Mouse (Mus musculus): ENCODE results near the gene Tmem116.
A peak's percentile ranks its signal among the peaks of the same experiment; 100 is the strongest.

The Tmem116 gene

DNA sequence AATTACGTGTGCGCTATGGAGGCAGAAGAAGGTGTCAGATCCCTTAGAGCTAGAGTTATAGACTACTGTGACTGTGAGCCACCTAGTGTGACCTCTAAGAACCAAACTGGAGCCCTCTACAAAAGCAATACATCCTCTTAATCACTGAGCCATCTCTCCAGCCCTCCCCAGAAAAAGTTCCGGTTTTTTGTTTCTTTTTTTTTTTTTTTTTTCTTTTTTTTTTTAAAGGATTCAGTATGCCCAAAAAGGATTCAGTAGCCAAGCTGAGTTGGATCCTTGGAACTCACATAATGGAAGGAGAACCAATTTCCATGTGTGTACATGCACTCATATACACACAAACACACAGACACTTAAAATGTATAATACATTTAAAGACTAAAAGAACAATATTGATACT lies 91.7 kb downstream of the Tmem116 start:
- DNase-seq = no peak

GRCm38 (mm10) chr5:121544910-121545792 lies 93.5 kb downstream of the Tmem116 start, which contains the start of the genes Adam1a and Gm42878:
Gene Adam1a (minus strand): TSS chr5:121545482.
Gene Gm42878 (minus strand): TSS chr5:121545482.
- peak; percentile 68 for DNase-seq

GRCm38 (mm10) chr5:121545793-121546529 lies 94.3 kb downstream of the Tmem116 start, which contains the start of gene Mapkapk5:
Gene Mapkapk5 (minus strand): TSS chr5:121545905.
- peak; percentile 98 for DNase-seq

GRCm38 (mm10) chr5:121546530-121546895 lies 94.8 kb downstream of the Tmem116 start:
- peak; percentile 77 for DNase-seq

DNA sequence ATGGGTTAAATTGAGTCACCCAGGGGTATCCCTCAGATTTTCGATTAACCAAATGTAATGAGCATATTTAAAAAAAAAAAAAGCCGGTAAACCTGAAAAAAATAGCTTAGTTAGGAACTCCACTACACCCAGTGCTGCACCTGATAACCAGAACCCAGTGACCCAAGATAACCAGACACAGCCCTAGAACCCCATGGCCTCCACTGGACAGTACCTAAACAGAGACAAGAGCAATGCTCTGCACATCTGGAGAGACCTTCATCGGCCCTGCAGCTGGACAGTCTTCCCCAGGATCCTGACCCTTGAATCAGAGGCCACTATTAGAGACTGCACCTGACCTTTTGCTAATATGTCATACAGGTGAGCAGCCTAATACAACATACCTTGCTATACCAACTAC lies 95.4 kb downstream of the Tmem116 start:
- DNase-seq = peak; percentile 38

DNA sequence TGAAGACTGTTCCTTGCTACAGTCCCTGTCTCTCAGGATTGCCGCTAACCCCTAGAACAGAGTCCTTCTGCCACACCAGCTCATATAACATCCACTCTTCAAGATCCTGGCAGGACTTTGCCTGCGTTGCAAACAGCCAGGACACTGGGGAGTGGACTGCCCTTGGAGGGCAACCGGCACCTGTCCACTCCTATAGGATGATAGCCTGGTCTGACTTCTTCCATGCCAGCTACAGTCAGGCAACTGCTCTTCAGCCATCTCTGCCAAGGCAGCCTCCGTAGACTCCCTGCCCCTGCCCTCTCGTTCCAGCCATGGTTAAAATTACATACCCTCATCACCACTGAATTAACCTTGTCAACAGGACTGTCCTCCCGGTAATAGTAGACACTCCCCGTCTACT lies 97.5 kb downstream of the Tmem116 start:
- DNase-seq = no peak

GRCm38 (mm10) chr5:121562436-121562835 lies 110.7 kb downstream of the Tmem116 start:
- DNase-seq = no peak

- DNase-seq = peak; percentile 87
Measured at GRCm38 (mm10) chr5:121564468-121564895, 112.8 kb downstream of the Tmem116 start.

GRCm38 (mm10) chr5:121566035-121566681 lies 114.5 kb downstream of the Tmem116 start:
- no peak for DNase-seq

- no peak for DNase-seq
Measured at GRCm38 (mm10) chr5:121569881-121570420, 118.3 kb downstream of the Tmem116 start.

GRCm38 (mm10) chr5:121570787-121571186 lies 119.1 kb downstream of the Tmem116 start:
- no peak for DNase-seq
